Mouse (Mus musculus) hindbrain, embryonic 13.5 days (tissue): Measurements from ENCODE around the gene Cux2. TPM values are rescaled to one million over a fixed set of nuclear protein-coding genes. Genes with fewer than 3 reads are reported as not detected.

Experiments
- ATAC-seq: fragments of 200-750 bp; cut with Nextera tagmentation; 2 replicates; pipeline ENCODE4 v1.8.0; 2017; ENCODE audit warnings: moderate TSS enrichment; ENCODE audit not compliant: low FRiP score
- H3K27ac ChIP-seq: fragments of 300-500 bp; sonication (generic); 2 replicates; pipeline ENCODE4 v1.5.1; 2015; ENCODE audit warnings: inconsistent platforms, mild to moderate bottlenecking, moderate library complexity
- H3K27me3 ChIP-seq: fragments of 300-500 bp; sonication (generic); 2 replicates; pipeline ENCODE4 v1.6.1; 2015; ENCODE audit warnings: mild to moderate bottlenecking, inconsistent platforms
- H3K36me3 ChIP-seq: fragments of 300-500 bp; sonication (generic); 2 replicates; pipeline ENCODE4 v1.6.1; 2015; ENCODE audit warnings: mild to moderate bottlenecking, inconsistent platforms
- H3K4me1 ChIP-seq: fragments of 300-500 bp; sonication (generic); replicated peaks from 2 replicates; pipeline ENCODE4 v1.6.1; 2015; ENCODE audit warnings: inconsistent platforms
- H3K4me2 ChIP-seq: fragments of 300-500 bp; sonication (generic); 2 replicates; pipeline ENCODE4 v1.6.1; 2015; ENCODE audit warnings: inconsistent platforms, mild to moderate bottlenecking, moderate library complexity
- H3K4me3 ChIP-seq: fragments of 300-500 bp; sonication (generic); 2 replicates; pipeline ENCODE4 v1.5.1; 2015; ENCODE audit warnings: mild to moderate bottlenecking, inconsistent platforms
- H3K9ac ChIP-seq: fragments of 300-500 bp; sonication (generic); 2 replicates; pipeline ENCODE4 v1.6.1; 2015; ENCODE audit warnings: mild to moderate bottlenecking, inconsistent platforms
- H3K9me3 ChIP-seq: fragments of 300-500 bp; sonication (generic); 2 replicates; pipeline ENCODE4 v1.6.1; 2016; ENCODE audit warnings: inconsistent platforms
- WGBS: fragments of 180-500 bp; shearing (Covaris S2); methylation state at CpG from one replicate; pipeline ENCODE4 v1.1.7; 2015; 5-methylcytosine and 5-hydroxymethylcytosine counted together
- polyA plus RNA-seq: library from polyadenylated mRNA; unstranded; fragments of >200 nt; fragmentation: Nextera tagmentation; extraction: Ambion mirVana; gene quantifications from 2 replicates; pipeline ENCODE4 v1.2.1, GENCODE M21; 2015

The Cux2 gene
- polyA plus RNA-seq, 1 experiment from 2014 or later, result 29.1 TPM

- 94% methylated on average over 4 of the region's 4 CpGs for WGBS
- no peak for ATAC-seq
- Histone ChIP-seq H3K9me3 (no peaks in the 10 kb centered on the region), H3K4me3 (no peak overlapping the region), H3K27me3 (no peaks in the 10 kb centered on the region), H3K4me1 (0 out of 2 replicates have a peak, but pooled peaks cover 5% of the 10 kb centered on the region), H3K4me2 (no peak overlapping the region), H3K27ac (no peak overlapping the region), H3K36me3 (peaks cover 70% of the 10 kb centered on the region), H3K9ac (no peak overlapping the region)
These were observed 231.0 kb downstream of the Cux2 start for GRCm38 (mm10) chr5:121818862-121819261.

- no peak for ATAC-seq
- 0 out of 2 replicates have a peak, but pooled peaks cover 4% of the 10 kb centered on the region for H3K4me1 ChIP-seq
- no peaks in the 10 kb centered on the region for H3K27me3 ChIP-seq
- no peak overlapping the region for H3K4me3 ChIP-seq
- WGBS, result 97% methylated on average over 7 of the region's 7 CpGs
- H3K27ac ChIP-seq, result no peak overlapping the region
- no peak overlapping the region for H3K4me2 ChIP-seq
- H3K9ac ChIP-seq, result no peak overlapping the region
- peaks cover 73% of the 10 kb centered on the region for H3K36me3 ChIP-seq
- H3K9me3 ChIP-seq, result no peaks in the 10 kb centered on the region
These were observed 231.5 kb downstream of the Cux2 start for GRCm38 (mm10) chr5:121818401-121818800.

GRCm38 (mm10) chr5:121817551-121817950 is 232.4 kb downstream of the Cux2 start:
- H3K36me3 ChIP-seq, result peaks cover 74% of the 10 kb centered on the region
- 91% methylated on average over 9 of the region's 9 CpGs for WGBS
- H3K27ac ChIP-seq, result no peak overlapping the region
- no peaks in the 10 kb centered on the region for H3K9me3 ChIP-seq
- no peaks in the 10 kb centered on the region for H3K4me1 ChIP-seq
- H3K27me3 ChIP-seq, result no peaks in the 10 kb centered on the region
- no peak for ATAC-seq
- H3K9ac ChIP-seq, result 0 out of 2 replicates have a peak overlapping the region, but pooled peaks have one; percentile 19
- H3K4me2 ChIP-seq, result no peak overlapping the region
- no peak overlapping the region for H3K4me3 ChIP-seq

- H3K27ac ChIP-seq, result no peak overlapping the region
- H3K4me2 ChIP-seq, result no peak overlapping the region
- H3K27me3 ChIP-seq, result no peaks in the 10 kb centered on the region
- no peak overlapping the region for H3K4me3 ChIP-seq
- H3K4me1 ChIP-seq, result no peaks in the 10 kb centered on the region
- 96% methylated on average over 2 of the region's 2 CpGs for WGBS
- H3K9ac ChIP-seq, result no peak overlapping the region
- no peak for ATAC-seq
- H3K9me3 ChIP-seq, result no peaks in the 10 kb centered on the region
- peaks cover 83% of the 10 kb centered on the region for H3K36me3 ChIP-seq
These were observed 233.3 kb downstream of the Cux2 start for GRCm38 (mm10) chr5:121816611-121817010.

GRCm38 (mm10) chr5:121815867-121816380 is 234.0 kb downstream of the Cux2 start:
- no peak overlapping the region for H3K4me3 ChIP-seq
- H3K27ac ChIP-seq, result no peak overlapping the region
- WGBS, result 90% methylated on average over 8 of the region's 8 CpGs
- peaks cover 90% of the 10 kb centered on the region for H3K36me3 ChIP-seq
- H3K9me3 ChIP-seq, result no peaks in the 10 kb centered on the region
- H3K27me3 ChIP-seq, result no peaks in the 10 kb centered on the region
- no peaks in the 10 kb centered on the region for H3K4me1 ChIP-seq
- H3K9ac ChIP-seq, result no peak overlapping the region
- H3K4me2 ChIP-seq, result no peak overlapping the region
- ATAC-seq, result no peak

- no peak for ATAC-seq
- Histone ChIP-seq H3K27ac (no peak overlapping the region), H3K27me3 (no peaks in the 10 kb centered on the region), H3K36me3 (peaks cover 94% of the 10 kb centered on the region), H3K4me1 (no peaks in the 10 kb centered on the region), H3K4me3 (no peak overlapping the region), H3K9me3 (no peaks in the 10 kb centered on the region), H3K9ac (no peak overlapping the region), H3K4me2 (no peak overlapping the region)
- whole genome bisulfite sequencing, result 69% methylated on average over 3 of the region's 3 CpGs
These were observed 234.8 kb downstream of the Cux2 start for GRCm38 (mm10) chr5:121815067-121815466.

- ATAC-seq, result no peak
- no peaks in the 10 kb centered on the region for H3K9me3 ChIP-seq
- no peaks in the 10 kb centered on the region for H3K27me3 ChIP-seq
- WGBS, result 95% methylated on average over 10 of the region's 10 CpGs
- no peak overlapping the region for H3K27ac ChIP-seq
- H3K4me2 ChIP-seq, result no peak overlapping the region
- no peak overlapping the region for H3K9ac ChIP-seq
- no peaks in the 10 kb centered on the region for H3K4me1 ChIP-seq
- H3K36me3 ChIP-seq, result peaks cover 88% of the 10 kb centered on the region
- H3K4me3 ChIP-seq, result no peak overlapping the region
These were observed 236.2 kb downstream of the Cux2 start for GRCm38 (mm10) chr5:121813744-121814143.

- Histone ChIP-seq H3K9me3 (no peaks in the 10 kb centered on the region), H3K4me3 (no peak overlapping the region), H3K36me3 (peaks cover 77% of the 10 kb centered on the region), H3K4me2 (no peak overlapping the region), H3K27ac (peak overlapping the region; percentile 23; the same call in 1 of the 2 replicates), H3K27me3 (no peaks in the 10 kb centered on the region), H3K4me1 (no peaks in the 10 kb centered on the region), H3K9ac (no peak overlapping the region)
- 90% methylated on average over 7 of the region's 7 CpGs for WGBS
- ATAC-seq, result no peak
These were observed 237.2 kb downstream of the Cux2 start for GRCm38 (mm10) chr5:121812526-121813243.

GRCm38 (mm10) chr5:121811485-121811931 is 238.4 kb downstream of the Cux2 start:
- Histone ChIP-seq H3K9ac (0 out of 2 replicates have a peak overlapping the region, but pooled peaks have one; percentile 29), H3K4me3 (no peak overlapping the region), H3K4me1 (no peaks in the 10 kb centered on the region), H3K9me3 (no peaks in the 10 kb centered on the region), H3K27me3 (no peaks in the 10 kb centered on the region), H3K36me3 (peaks cover 66% of the 10 kb centered on the region), H3K4me2 (no peak overlapping the region), H3K27ac (peak overlapping the region; percentile 41)
- no peak for ATAC-seq
- WGBS, result 89% methylated on average over 5 of the region's 5 CpGs

- Histone ChIP-seq H3K4me2 (no peak overlapping the region), H3K9ac (no peak overlapping the region), H3K4me3 (no peak overlapping the region), H3K36me3 (peaks cover 62% of the 10 kb centered on the region), H3K27me3 (no peaks in the 10 kb centered on the region), H3K9me3 (no peaks in the 10 kb centered on the region), H3K27ac (0 out of 2 replicates have a peak overlapping the region, but pooled peaks have one; percentile 15), H3K4me1 (no peaks in the 10 kb centered on the region)
- WGBS, result 91% methylated on average over 17 of the region's 17 CpGs
- ATAC-seq, result no peak
These were observed 239.4 kb downstream of the Cux2 start for GRCm38 (mm10) chr5:121810331-121811151.

- no peaks in the 10 kb centered on the region for H3K27me3 ChIP-seq
- no peaks in the 10 kb centered on the region for H3K4me1 ChIP-seq
- H3K4me2 ChIP-seq, result no peak overlapping the region
- no peaks in the 10 kb centered on the region for H3K9me3 ChIP-seq
- ATAC-seq, result no peak
- H3K36me3 ChIP-seq, result peaks cover 61% of the 10 kb centered on the region
- 77% methylated on average over 5 of the region's 5 CpGs for whole genome bisulfite sequencing
- H3K9ac ChIP-seq, result no peak overlapping the region
- no peak overlapping the region for H3K4me3 ChIP-seq
- H3K27ac ChIP-seq, result no peak overlapping the region
These were observed 240.2 kb downstream of the Cux2 start for GRCm38 (mm10) chr5:121809667-121810224.

GRCm38 (mm10) chr5:121808202-121808601 is 241.7 kb downstream of the Cux2 start:
- 96% methylated on average over 2 of the region's 2 CpGs for WGBS
- no peak overlapping the region for H3K9ac ChIP-seq
- no peak overlapping the region for H3K27ac ChIP-seq
- H3K27me3 ChIP-seq, result no peaks in the 10 kb centered on the region
- H3K4me1 ChIP-seq, result no peaks in the 10 kb centered on the region
- no peaks in the 10 kb centered on the region for H3K9me3 ChIP-seq
- ATAC-seq, result no peak
- peaks cover 62% of the 10 kb centered on the region for H3K36me3 ChIP-seq
- H3K4me2 ChIP-seq, result no peak overlapping the region
- no peak overlapping the region for H3K4me3 ChIP-seq
